Mouse (Mus musculus) kidney, embryonic 14.5 days (tissue): Measurements from ENCODE around the gene Cd207. TPM values are rescaled to one million over a fixed set of nuclear protein-coding genes. Genes with fewer than 3 reads are reported as not detected.
"Not testable (repeated sequence)": the region's sequence is repeated elsewhere in the genome, so short reads cannot be mapped to it uniquely, and the experiment has no call there.

ENCODE experiments used
- ATAC-seq: fragments of 200-750 bp; cut with Nextera tagmentation; 2 replicates; pipeline ENCODE4 v1.8.0; 2017; ENCODE audit warnings: moderate number of reproducible peaks, mild to moderate bottlenecking, moderate TSS enrichment, moderate library complexity; ENCODE audit not compliant: low FRiP score, low TSS enrichment
- H3K27ac ChIP-seq: fragments of 300-500 bp; sonication (generic); 2 replicates; pipeline ENCODE4 v1.5.1; 2014; ENCODE audit warnings: low read depth, mild to moderate bottlenecking, low read length, moderate library complexity, mixed read lengths
- H3K27me3 ChIP-seq: fragments of 300-500 bp; sonication (generic); 2 replicates; pipeline ENCODE4 v1.6.1; 2014; ENCODE audit warnings: mild to moderate bottlenecking, low read length; ENCODE audit not compliant: control insufficient read depth, insufficient read depth
- H3K36me3 ChIP-seq: fragments of 300-500 bp; sonication (generic); 2 replicates; pipeline ENCODE4 v1.6.1; 2014; ENCODE audit warnings: low read length, mixed read lengths; ENCODE audit not compliant: control insufficient read depth, insufficient read depth
- H3K4me1 ChIP-seq: fragments of 300-500 bp; sonication (generic); 2 replicates; pipeline ENCODE4 v1.6.1; 2014; ENCODE audit warnings: low read length, mixed read lengths; ENCODE audit not compliant: control insufficient read depth, insufficient read depth
- H3K4me2 ChIP-seq: fragments of 300-500 bp; sonication (generic); replicated peaks from 2 replicates; pipeline ENCODE4 v1.6.1; 2014; ENCODE audit warnings: low read depth, mild to moderate bottlenecking, low read length
- H3K4me3 ChIP-seq: fragments of 300-500 bp; sonication (generic); 2 replicates; pipeline ENCODE4 v1.5.1; 2014; ENCODE audit warnings: mild to moderate bottlenecking, low read length
- H3K9ac ChIP-seq: fragments of 300-500 bp; sonication (generic); 2 replicates; pipeline ENCODE4 v1.6.1; 2014; ENCODE audit warnings: low read depth, mild to moderate bottlenecking, low read length, moderate library complexity
- H3K9me3 ChIP-seq: fragments of 300-500 bp; sonication (generic); 2 replicates; pipeline ENCODE4 v1.6.1; 2016; ENCODE audit warnings: low read length; ENCODE audit not compliant: control insufficient read depth
- WGBS: fragments of 180-500 bp; shearing (Covaris S2); extraction: QIAGEN DNeasy Blood & Tissue Kit; methylation state at CpG from one replicate; pipeline ENCODE4 v1.1.7; 2014; 5-methylcytosine and 5-hydroxymethylcytosine counted together
- polyA plus RNA-seq: library from polyadenylated mRNA; unstranded; fragments of >200 nt; fragmentation: Nextera tagmentation; extraction: Ambion mirVana; gene quantifications from 2 replicates; pipeline ENCODE4 v1.2.1, GENCODE M21; 2014

Gene Cd207
- polyA plus RNA-seq, 1 experiment from 2014 or later: not detected

- H3K4me2 ChIP-seq: no peak overlapping the region
- H3K9ac ChIP-seq: no peak overlapping the region
- no peak overlapping the region for H3K4me3 ChIP-seq
- no peaks in the 10 kb centered on the region for H3K4me1 ChIP-seq
- no peak overlapping the region for H3K27ac ChIP-seq
- H3K27me3 ChIP-seq: peaks cover 46% of the 10 kb centered on the region
- WGBS: 81% methylated on average over 4 of the region's 4 CpGs
- no peaks in the 10 kb centered on the region for H3K36me3 ChIP-seq
- no peak for ATAC-seq
- no peaks in the 10 kb centered on the region for H3K9me3 ChIP-seq
Measured at GRCm38 (mm10) chr6:83689374-83689773, 11.7 kb upstream of the Cd207 start.

DNA sequence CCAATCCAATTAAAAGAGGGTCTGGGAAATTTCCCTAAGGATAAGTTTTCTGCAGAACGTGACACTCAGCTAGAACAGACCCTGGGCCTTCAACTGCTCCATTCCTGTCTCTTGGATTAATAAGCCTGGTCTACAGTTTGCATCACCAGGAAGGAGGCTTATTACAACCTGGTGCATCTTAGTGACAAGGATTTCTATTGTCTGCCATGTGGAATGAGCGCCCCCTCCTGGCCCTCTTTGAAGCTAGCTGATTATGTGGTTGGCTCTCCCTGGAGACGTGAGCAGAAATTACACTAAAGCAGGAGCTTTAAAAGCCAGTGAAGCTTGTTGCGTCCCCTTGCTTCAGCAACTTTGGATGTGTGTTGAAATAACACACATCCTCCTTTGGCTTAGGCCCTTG is 4.3 kb downstream of the Cd207 start:
- no peak overlapping the region for H3K4me2 ChIP-seq
- H3K9me3 ChIP-seq: no peaks in the 10 kb centered on the region
- WGBS: 6% methylated on average over 4 of the region's 4 CpGs
- H3K27ac ChIP-seq: no peak overlapping the region
- H3K9ac ChIP-seq: no peak overlapping the region
- no peaks in the 10 kb centered on the region for H3K36me3 ChIP-seq
- H3K27me3 ChIP-seq: no peaks in the 10 kb centered on the region
- no peaks in the 10 kb centered on the region for H3K4me1 ChIP-seq
- H3K4me3 ChIP-seq: no peak overlapping the region
- no peak for ATAC-seq

DNA sequence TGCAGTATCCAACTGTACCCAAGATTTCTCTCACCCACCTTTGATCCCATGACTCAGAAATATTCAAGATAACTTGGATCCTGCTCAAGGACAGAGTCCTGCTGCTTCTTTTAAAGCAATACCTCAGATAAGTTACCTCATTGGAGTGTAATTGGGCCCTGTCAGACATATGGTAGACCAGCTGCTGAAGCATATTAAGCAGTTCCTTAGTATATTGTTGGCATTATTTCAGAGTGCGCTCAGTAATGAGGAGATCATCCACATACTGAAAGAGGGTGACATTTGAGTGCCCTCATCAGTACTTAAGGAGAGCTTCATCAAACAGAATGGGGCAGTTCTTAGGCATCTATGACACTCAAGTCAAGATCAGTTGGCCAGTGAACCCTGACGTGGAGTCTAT is 12.6 kb downstream of the Cd207 start:
- H3K4me3 ChIP-seq: no peak overlapping the region
- no peaks in the 10 kb centered on the region for H3K4me1 ChIP-seq
- H3K4me2 ChIP-seq: no peak overlapping the region
- H3K9ac ChIP-seq: no peak overlapping the region
- H3K36me3 ChIP-seq: no peaks in the 10 kb centered on the region
- H3K27me3 ChIP-seq: no peaks in the 10 kb centered on the region
- no peak for ATAC-seq
- WGBS: 87% methylated on average over 2 of the region's 2 CpGs
- H3K27ac ChIP-seq: no peak overlapping the region
- no peaks in the 10 kb centered on the region for H3K9me3 ChIP-seq

- H3K4me2 ChIP-seq: no peak overlapping the region
- WGBS: 80% methylated on average over 4 of the region's 4 CpGs
- H3K4me1 ChIP-seq: no peaks in the 10 kb centered on the region
- H3K36me3 ChIP-seq: no peaks in the 10 kb centered on the region
- no peak overlapping the region for H3K4me3 ChIP-seq
- H3K9me3 ChIP-seq: no peaks in the 10 kb centered on the region
- no peaks in the 10 kb centered on the region for H3K27me3 ChIP-seq
- no peak for ATAC-seq
- no peak overlapping the region for H3K9ac ChIP-seq
- no peak overlapping the region for H3K27ac ChIP-seq
Measured at GRCm38 (mm10) chr6:83660821-83661220, 16.8 kb downstream of the Cd207 start.

GRCm38 (mm10) chr6:83656087-83656486 is 21.6 kb downstream of the Cd207 start, which contains the start of gene Clec4f:
TSS of gene Clec4f (minus strand) at chr6:83656187.
- Histone ChIP-seq H3K9ac (no peak within 1 kb of the TSS), H3K4me3 (no peak within 1 kb of the TSS), H3K4me1 (no peaks in the 10 kb centered on the region), H3K27me3 (no peaks in the 10 kb centered on the region), H3K9me3 (no peaks in the 10 kb centered on the region), H3K4me2 (no peak within 1 kb of the TSS), H3K27ac (no peak within 1 kb of the TSS), H3K36me3 (no peaks in the 10 kb centered on the region)
- ATAC-seq: no peak
- 96% methylated on average over 2 of the region's 2 CpGs for WGBS

DNA sequence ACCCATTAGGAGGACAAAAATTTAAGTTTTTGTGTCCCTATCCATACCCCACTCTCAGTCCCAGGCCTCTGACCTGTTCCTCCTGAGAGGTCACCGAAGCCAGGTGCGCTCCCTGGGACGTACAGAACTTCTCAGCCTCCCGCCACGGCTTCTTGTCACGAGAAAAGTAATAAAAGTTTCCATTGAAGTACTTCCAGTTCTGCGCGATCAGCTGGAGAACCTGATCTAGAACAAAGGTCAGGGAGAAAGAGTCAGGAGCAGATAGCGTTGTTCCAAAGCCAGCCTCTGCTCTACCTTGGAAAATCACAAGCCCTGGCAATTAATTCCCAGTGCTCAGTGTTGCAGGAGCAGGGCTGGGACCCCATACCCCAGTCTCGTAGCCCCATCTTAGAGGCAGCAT is 30.9 kb downstream of the Cd207 start:
- Histone ChIP-seq H3K36me3 (no peaks in the 10 kb centered on the region), H3K9ac (no peak overlapping the region), H3K4me2 (no peak overlapping the region), H3K27me3 (no peaks in the 10 kb centered on the region), H3K4me1 (no peaks in the 10 kb centered on the region), H3K9me3 (no peaks in the 10 kb centered on the region), H3K4me3 (no peak overlapping the region), H3K27ac (no peak overlapping the region)
- 86% methylated on average over 10 of the region's 10 CpGs for WGBS
- no peak for ATAC-seq

- Histone ChIP-seq H3K4me2 (no peak overlapping the region), H3K9me3 (no peaks in the 10 kb centered on the region), H3K27me3 (no peaks in the 10 kb centered on the region), H3K9ac (no peak overlapping the region), H3K36me3 (no peaks in the 10 kb centered on the region), H3K27ac (no peak overlapping the region), H3K4me1 (no peaks in the 10 kb centered on the region), H3K4me3 (no peak overlapping the region)
- ATAC-seq: no peak
- 75% methylated on average over 1 of the region's 1 CpGs for WGBS
Measured at GRCm38 (mm10) chr6:83635329-83635728, 42.3 kb downstream of the Cd207 start.

GRCm38 (mm10) chr6:83634631-83635030 is 43.0 kb downstream of the Cd207 start:
- not testable (repeated sequence) for H3K4me1 ChIP-seq, H3K9me3 ChIP-seq, H3K4me2 ChIP-seq, H3K27ac ChIP-seq, H3K4me3 ChIP-seq, H3K27me3 ChIP-seq, H3K9ac ChIP-seq, H3K36me3 ChIP-seq, ATAC-seq
- WGBS: 87% methylated on average over 4 of the region's 4 CpGs

GRCm38 (mm10) chr6:83634106-83634505 is 43.6 kb downstream of the Cd207 start:
- H3K27me3 ChIP-seq, H3K9ac ChIP-seq, H3K4me3 ChIP-seq, ATAC-seq, H3K4me2 ChIP-seq, H3K36me3 ChIP-seq, H3K4me1 ChIP-seq, H3K9me3 ChIP-seq, H3K27ac ChIP-seq: not testable (repeated sequence)
- 40% methylated on average over 5 of the region's 5 CpGs for WGBS

DNA sequence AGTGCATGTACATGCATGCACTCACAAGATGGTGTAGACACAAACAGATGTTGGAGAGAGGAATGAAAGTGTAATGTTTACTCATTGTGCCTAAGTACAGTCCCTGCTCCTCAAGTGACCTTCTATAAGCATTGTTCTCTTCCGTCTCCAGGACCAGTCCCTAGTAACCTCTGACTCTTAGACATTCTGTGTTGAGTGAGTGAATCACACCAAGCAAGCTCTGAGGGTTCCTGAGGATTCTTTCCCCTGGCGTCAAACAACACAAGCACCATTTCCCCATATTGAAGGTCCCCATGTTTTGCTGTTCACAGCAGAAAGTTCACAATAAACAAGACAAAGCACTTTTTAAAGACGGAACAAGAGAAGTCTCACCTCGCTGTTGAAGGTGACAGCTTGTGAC is 45.8 kb downstream of the Cd207 start:
- H3K4me2 ChIP-seq: no peak overlapping the region
- H3K9ac ChIP-seq: no peak overlapping the region
- H3K36me3 ChIP-seq: no peaks in the 10 kb centered on the region
- no peaks in the 10 kb centered on the region for H3K9me3 ChIP-seq
- H3K4me3 ChIP-seq: no peak overlapping the region
- no peaks in the 10 kb centered on the region for H3K27me3 ChIP-seq
- ATAC-seq: no peak
- no peaks in the 10 kb centered on the region for H3K4me1 ChIP-seq
- WGBS: 79% methylated on average over 4 of the region's 4 CpGs
- no peak overlapping the region for H3K27ac ChIP-seq
